Mouse (Mus musculus) WW6 (cell line): ENCODE results near the gene Ninj1.
A peak's percentile ranks its signal among the peaks of the same experiment; 100 is the strongest.

Experiments used
- DNase-seq: peaks from one replicate; pipeline ENCODE4 v3.0.0-alpha.2; 2013; ENCODE audit warnings: low read depth, low spot score

Ninj1 gene

DNA sequence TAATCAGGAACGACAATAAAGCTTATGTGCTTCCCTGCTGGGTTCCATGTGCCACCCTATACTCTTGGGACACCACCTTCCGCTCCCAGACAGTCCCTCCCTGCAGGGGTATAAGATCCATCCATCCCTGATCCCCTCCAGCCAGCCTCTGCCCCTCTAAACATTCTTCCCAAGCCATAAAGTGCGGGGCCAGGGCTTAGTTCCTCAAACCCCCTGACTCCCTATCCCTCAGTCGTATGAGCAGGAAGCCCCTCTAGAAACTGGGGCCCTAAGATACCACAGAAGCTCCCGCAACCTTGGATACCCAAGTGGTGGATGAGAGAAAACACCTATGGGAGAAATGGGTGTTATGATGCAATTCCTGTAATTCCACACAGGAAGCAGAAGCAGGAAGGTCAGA lies 8.9 kb downstream of the Ninj1 start:
- DNase-seq = no peak

DNA sequence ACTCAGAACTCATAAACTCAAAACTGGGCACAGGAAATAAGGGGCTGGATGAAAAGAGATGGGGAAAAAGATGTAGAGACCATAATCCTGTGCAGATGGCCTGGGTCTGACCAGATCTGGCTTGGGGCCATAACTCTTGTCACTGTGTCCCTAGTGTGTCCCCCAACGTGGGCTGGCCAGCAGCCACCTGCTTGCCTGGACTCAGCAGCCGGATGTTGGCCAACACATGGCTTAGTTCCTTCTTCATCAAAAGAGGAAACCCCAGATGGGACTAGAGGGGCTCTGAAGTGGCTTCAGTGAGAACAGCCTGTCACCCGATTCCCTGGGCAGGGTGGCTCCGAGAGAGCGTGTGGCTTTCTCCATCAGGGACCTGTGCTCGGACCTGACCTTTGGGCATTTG lies 9.5 kb downstream of the Ninj1 start:
- no peak for DNase-seq

DNA sequence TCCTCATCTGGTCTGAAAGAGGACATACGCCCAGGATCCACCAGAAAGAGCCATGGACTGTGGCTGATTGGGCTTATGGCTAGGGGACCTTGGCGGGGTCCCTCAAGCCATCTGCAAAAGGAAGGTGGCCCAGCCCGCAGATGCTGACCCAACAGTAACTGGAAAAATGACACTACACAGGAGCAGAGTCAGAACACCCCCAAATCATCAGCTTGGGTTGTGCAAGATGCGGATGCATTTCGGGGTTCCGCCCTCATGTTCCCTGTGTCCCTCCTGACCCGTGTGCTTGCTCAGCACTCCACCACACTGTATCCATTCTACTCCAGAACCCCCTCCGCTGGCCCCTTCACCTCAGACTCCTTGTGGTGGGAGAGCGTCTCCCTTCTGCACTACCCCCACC lies 11.4 kb downstream of the Ninj1 start:
- no peak for DNase-seq

DNA sequence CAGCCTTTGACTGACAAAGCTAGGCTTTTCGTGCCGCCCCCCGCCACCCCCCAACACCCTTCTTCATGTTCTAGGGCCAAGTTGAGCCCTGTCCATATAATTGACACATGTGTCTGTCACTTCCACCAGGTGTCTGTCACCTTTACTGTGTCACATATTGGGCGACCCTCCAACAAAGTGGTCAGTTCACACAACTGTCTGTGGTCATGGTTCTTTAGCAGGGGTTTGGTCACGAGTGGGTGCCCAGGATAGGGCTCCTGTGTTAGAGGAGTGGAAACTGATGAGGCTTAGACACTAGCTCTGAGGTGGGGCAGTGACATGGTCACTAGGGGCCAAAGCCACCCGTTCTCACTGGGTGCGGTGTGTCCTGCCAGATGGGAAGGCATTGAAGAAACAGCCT lies 12.6 kb downstream of the Ninj1 start:
- DNase-seq = no peak

DNA sequence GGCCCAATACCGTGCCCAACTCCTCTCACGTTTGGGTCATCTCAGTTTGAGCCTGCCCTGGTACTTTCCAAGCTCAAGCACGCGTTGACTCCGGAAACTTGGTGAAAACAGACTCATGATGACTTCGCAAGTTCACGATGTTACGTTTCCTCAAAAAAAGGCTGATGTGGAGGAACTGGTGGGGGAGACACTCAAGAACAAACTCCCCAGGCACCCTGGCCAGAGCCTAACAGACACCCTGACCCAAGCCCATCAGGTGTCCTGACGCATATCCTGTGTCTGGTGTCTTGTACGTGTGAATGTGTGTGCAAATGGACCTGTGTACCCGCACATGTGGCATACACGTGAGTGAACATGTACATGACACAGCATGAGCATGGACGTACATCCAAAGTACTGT lies 13.4 kb downstream of the Ninj1 start:
- DNase-seq = no peak

DNA sequence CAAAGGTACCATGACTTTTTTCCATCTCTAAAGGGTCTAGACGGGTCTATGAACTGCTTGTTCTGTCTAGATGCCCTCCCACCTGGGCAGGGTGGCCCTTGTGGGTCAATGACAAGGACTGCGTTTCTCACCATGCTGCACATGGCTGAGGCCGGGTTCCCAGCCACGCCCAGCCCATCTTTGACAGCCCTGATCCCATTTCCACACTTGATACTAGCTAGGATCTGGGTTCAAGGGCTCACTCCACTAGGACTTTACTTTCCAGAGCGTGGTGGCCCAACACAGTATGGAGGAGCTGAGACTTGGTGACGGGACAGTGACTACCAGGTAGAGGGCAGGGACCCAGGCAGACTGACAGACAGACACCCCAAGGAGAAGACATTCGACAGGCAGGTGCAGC lies 15.3 kb downstream of the Ninj1 start:
- DNase-seq = no peak

DNA sequence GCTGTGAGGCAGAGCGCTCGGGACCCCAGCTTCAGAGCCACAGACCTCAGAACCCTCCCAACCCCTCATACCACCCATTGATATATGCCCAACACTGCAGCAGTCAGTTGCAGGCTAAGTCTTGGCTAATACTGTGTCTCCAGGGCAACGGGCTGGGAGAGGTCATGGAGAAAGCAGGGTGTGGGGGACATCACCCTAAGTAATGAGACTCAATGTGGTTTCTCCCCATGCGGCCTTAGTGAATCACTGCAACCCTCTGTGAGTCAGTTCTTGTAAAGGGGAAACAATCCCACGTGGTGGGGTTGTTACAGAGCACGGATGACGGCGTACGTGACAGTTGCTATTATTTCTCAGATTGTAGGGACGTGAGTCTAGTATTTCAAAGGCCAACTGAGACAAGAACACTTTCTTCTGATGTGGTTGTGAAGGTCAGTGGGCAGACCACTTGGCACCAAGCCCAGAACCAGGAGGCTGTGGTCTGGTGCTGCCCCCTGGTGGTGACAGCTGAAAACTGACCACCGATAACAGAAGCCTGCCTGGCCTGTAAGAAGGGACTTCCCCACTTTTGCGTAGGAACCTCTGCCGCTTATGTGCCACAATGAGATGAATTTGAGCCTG lies 18.2 kb downstream of the Ninj1 start:
- no peak for DNase-seq

DNA sequence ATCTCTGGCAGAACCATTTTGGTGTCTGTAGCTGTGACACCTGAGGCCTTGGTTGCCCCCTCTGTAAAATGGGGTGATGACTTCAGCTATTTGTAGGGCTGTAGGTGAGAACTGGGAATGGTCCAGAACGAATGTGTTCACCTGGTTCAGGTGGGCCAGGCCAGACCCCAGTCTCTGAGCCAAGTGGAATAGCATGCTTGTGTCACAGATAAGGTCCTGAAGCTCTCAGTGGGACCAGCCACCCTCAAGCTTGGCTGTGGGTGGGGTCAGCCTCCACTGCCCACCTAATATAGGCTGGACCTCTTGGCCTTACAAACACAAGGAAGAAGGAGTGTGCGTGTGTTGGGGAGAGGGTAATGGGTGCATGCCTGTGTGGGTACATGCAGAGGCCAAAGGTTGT lies 19.1 kb downstream of the Ninj1 start:
- no peak for DNase-seq

DNA sequence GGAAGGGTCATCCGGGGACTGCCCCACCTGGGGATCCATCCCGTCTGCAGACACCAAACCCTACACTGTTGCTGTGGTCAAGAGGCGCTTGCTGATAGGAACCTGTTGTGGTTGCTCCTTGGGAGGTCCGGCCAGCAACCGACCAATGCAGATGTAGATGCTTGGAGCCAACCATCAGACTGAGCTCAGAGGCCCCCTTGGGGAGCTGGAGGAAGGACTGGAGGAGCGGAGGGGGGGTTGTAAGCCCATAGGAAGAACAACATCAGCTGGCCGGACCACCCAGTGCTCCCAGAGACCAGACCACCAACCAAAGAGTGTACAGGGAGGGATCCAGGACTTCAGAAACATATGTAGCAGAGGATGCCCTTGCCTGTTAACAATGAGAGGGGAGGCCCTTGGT lies 22.0 kb downstream of the Ninj1 start:
- no peak for DNase-seq

DNA sequence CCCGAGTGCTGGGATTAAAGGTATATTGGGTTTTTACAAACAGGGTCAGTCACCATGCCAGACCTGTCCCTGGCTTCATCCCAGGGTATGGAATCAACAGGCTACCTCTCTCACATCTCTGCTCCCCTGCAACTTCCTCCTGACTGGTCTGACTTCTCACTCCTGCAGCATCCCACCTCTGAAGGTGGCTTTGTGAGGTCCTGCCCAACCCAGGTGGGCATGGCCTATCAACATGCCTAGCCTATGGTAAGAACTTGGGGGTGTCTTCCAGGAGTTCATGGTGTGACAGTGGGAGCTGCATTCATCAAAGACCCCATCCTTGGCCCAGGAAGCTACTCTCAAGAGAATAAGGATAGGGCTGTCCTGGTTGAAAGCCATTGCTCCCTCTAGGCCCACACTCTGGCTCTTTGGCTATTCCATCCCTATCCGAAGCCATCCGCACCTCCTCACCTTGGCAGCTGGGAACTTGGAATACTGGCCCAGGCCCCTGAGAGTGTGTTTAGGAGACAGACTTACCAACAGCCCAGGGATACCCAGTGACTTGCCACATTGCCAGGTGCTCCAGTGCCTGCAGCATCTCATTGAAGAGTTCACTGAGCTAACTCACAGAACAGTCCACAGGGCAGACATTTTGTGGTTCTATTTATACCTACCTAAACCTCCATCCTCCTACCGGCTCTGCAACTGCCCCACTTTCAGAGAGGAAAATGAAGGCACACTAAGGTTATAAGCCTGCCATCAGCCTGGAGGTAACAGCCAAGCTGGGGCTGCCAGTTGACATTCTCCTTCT lies 25.6 kb downstream of the Ninj1 start:
- DNase-seq = no peak

DNA sequence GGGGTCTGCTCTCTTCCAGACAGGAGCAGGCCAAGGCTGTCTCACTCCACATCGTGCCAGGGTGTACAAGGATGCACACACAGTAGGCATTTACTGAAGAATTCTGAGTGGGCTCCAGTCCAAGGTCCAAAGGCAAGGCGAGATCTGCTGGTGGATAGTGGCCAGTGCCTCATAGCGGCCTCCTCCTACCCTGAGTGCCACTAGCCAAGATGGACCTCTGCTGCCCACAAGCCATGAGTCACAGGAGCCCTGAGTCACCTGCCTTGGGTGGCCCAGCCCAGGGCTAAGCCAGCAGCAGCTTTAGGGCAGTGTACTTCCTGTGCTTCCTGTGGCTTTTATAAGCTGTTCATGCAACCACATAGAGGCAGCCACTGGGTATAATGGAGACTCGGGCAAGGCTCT lies 26.2 kb downstream of the Ninj1 start:
- DNase-seq = no peak

DNA sequence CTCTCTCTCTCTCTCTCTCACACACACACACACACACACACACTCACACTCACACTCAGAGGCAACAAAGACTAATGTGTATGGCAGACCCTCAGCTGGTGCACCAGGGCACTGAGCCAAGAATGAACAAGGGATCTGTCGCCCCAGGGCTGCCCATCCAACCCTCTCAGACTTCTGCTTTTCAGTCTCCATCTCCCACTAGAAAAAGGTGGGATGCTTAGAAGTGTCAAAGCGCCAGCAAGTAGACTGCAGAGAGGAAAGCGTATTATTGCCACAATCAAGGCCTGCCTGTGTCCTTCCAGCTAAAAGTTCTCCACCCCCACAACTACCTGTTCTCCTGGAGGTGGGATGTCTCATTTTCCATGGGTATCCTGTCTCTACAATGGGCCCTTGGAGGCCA lies 27.2 kb downstream of the Ninj1 start:
- DNase-seq = no peak

DNA sequence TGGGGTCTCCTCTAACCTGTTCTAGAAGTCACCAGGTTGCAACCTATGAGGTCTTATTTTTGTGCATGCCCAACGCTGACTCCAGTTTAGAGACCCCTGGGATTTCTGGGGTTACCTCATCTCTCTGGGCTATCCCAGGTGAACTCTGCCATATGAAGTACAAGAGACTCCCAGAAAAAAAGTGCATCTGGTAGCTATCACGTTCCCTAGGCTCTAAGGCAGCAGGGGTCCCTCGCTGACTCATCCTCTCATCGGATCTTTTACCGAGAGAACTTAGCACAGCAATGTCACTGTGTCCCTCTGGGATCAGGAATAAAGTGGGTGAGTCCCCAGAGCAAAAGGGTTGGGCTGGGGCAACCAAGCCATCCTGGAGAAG lies 27.8 kb downstream of the Ninj1 start:
- no peak for DNase-seq

DNA sequence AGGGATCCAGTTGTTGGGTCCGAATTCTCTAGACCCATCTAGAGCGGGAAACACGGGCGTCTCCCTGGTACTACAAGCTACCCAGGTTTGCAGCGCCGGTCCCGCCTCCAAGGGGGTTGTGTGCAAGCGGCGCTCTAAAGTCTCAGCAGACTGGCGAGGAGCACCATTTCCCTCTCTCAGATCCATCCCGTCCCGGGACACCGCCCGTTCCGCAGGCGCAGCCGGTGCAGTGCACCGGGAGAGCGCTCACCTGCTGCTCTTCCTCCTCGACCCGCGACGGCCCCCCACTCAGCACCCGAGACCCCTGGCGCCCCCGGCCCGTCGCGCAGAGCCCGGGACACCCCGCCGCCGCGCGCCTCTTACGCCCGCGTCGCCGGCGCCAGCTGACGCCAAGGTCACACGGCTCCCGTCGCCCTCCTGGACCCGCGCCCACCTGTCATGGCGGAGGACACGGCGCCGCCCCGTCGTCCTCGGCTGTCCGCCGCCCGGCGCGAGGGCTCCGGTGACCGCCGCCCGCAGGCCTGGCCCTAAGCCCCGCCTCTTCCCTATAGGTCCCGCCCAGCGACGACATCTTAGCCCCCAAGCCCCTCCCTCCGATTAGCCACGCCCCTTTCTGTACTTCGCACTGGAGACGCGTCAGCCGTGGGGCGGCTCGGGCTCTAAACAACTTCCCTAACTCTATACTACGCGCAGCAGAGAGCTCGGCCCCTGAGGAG lies 28.4 kb downstream of the Ninj1 start, which contains the start of gene Card19:
TSS of gene Card19 (minus strand) at position 534 of the 716 bp plus-strand sequence.
- peak; percentile 74 for DNase-seq

DNA sequence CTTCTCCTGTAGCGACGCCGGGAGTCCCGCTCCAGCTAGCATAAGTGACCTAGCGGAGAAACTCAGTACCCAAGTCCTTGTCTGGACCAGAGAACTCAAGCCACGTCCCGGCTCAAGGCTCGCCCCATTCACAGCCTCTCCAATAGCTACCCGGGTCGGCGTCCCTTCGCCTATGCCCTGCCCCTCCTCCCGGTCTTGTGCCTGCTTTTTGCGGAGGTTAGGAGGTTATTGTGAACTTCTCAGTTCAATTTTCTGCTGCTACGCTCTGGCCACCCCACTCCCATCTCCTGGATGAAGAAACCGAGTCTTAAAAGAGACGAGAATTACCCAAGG lies 28.9 kb downstream of the Ninj1 start:
- DNase-seq = no peak

DNA sequence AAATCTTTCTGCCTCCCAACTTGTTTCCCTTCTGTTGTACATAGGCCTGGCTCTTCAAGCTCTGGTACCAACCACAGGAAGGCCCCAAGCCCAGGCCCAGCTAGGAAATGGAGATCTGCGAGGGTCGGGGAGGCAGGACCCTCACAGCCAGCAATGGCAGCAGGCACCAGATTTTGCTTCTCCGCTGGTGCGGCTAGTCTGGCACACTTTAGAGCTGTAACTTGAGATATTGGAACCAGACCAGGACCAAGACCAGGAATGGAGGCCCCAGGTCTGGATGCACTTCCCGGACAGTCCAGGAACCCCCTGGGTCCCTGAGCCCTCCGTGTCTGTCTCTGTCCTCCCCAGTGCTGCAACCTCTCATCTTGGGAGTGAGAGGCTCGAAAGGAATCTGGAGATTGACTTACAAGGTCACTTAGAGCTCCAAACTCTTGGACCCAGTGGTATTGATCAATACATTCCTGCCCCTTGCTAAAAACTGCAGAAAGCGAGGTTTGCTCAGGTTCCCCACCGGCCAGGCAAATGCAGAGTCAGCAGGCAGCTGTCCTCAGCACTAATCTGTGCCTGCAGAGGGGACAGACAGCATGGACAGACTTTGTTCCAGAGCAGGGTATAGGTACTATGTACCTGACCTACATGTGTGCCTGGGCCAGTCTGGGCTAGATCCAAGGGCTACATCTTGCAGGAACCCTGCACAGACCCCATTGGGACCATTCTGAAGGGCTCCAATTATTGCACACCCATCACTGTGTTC lies 29.7 kb downstream of the Ninj1 start:
- DNase-seq = no peak

DNA sequence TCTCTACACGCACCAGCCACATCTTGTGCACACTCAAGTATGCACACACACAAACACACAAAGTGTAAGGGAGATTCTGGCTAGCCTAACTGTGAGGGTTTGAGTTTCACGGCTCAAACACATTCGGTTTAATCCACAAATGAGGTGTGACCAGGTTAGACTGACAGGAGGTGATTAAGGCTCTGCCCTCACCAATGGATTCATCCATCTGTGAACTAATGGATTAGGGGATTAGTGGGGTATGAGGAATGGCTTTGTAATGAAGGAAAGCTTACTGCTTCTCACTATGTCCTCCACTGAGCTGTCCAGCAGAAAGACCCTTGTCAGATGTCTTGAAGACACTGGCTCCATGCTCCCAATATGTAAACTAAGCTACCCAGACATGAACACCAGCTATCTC lies 31.4 kb downstream of the Ninj1 start:
- DNase-seq = no peak

DNA sequence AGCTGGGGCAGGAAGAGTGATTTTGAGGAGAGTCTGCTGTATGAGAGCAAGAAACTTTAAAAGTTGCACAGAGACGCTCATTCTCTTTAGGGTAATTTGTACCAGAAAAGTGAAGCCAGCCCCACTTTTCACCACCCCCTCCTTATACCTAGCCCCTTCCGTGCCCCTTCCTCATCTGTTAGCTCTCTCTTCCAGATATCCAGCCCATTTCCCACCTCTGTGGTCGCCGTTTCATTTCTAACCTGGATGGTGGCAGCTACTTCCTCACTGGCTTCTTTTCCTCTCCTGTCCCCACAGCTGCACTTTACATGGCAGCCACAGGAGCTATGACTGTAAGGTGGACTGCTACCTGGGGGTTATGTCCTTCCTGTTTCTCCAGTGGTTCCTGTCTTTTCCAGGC lies 32.1 kb downstream of the Ninj1 start:
- no peak for DNase-seq

DNA sequence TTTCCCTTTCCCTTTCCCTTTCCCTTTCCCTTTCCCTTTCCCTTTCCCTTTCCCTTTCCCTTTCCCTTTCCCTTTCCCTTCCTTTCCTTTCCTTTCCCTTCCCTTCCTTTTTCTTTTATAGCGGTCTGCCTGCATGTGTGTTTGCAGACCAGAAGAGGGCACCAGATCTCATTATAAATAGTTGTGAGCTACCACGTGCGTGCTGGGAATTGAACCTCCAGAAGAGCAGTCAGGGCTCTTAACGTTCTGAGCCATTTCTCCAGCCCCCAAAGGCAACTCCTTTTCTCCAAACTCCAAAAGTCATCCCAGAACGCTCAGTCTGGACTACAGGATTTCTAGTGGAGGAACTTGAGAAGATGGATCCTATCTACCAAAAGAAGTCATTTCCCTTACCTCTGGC lies 33.6 kb downstream of the Ninj1 start:
- no peak for DNase-seq

DNA sequence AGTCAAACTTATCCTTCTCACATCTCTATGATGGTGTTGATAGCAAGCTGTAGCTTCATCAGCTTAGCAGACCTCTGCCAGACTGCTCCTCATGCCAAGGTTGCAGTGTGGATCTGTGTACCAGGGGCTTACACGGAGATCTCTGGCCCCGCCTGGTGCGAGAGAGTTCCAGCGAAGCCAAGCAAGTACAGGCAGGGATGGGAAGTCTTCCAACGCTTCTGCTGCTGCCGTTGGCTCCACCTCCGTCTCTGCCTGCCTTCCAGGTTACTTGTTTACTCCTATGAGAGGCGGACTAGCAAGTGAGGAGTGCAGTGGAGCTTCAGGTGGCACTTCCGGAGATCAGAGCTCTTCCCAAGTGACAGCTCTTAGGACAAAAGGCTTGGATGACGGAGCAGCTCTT lies 37.0 kb downstream of the Ninj1 start:
- no peak for DNase-seq

DNA sequence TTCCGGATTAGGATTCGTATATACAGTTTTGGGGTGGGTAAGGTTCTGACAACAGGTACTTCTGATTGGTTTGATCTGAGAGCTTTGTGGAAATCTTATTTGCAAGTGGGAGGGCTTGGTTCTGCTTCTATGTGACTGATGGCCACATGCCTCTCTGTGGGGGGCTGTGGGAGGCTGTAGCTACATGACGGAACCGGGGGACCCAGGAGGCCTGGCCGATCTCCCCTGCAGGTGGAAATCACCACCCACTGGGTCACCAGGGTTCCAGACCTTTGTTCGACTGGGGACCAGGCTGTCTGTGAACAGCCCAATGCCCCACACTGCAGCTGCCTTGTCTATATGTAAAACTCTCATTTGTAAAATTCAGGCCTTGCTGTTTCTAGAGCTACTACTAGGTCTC lies 37.4 kb downstream of the Ninj1 start:
- DNase-seq = no peak

DNA sequence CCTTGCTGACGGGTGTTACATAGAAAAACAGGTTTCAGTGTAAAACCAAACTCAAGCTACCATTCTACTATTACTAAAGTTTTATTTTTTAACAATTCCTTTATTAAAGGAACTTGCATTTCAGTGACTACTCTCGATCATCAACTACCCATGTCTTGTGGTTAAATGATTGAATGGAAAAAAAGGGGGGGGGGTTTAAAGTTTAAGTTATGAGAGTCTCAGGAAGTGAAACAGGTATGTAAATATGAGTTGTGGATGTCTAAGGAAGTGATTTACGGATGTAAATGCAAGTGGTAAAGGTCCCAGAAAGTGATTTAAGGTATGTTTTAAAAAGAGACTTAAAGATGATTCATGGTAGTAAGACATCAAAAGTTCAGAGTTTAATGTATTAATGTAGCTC lies 37.9 kb downstream of the Ninj1 start:
- no peak for DNase-seq
